Mouse (Mus musculus) forelimb bud, embryonic 11.5 days (tissue): ENCODE measurements around the gene Hamp2.
"Not testable (repeated sequence)": the region's sequence is repeated elsewhere in the genome, so short reads cannot be mapped to it uniquely, and the experiment has no call there.

Experiments
- DNase-seq: peaks from one replicate; pipeline ENCODE4 v3.0.0-alpha.2; 2012; ENCODE audit warnings: low read depth, low spot score

The Hamp2 gene

GRCm38 (mm10) chr7:30953459-30953858 is 29.0 kb upstream of the Hamp2 start:
- DNase-seq, result no peak

- no peak for DNase-seq
Observed at GRCm38 (mm10) chr7:30952441-30953265, 28.2 kb upstream of the Hamp2 start.

- DNase-seq, result not testable (repeated sequence)
Observed at GRCm38 (mm10) chr7:30949902-30950301, 25.4 kb upstream of the Hamp2 start.

GRCm38 (mm10) chr7:30945876-30946275 is 21.4 kb upstream of the Hamp2 start:
- DNase-seq, result no peak

GRCm38 (mm10) chr7:30945466-30945865 is 21.0 kb upstream of the Hamp2 start:
- not testable (repeated sequence) for DNase-seq

DNA sequence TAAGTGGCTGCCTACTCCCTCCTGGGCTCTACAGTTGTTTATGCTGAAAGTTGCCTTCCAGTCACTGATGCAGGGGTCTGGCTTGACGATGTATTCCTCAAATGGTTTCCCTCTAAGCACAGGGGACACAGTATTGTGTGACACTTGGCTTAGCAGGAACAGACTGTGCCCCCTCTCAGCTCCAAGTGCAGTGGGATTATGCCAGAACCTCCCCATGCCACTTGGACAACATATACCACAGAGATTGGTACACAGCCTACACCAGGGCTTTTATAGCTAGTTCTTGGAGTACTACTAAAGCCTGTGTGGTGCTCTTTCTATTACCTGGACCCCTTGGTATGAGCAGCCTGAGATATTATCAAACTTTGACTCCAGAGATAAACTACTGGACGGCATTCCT is 20.2 kb upstream of the Hamp2 start:
- not testable (repeated sequence) for DNase-seq

- no peak for DNase-seq
Observed at GRCm38 (mm10) chr7:30943909-30944635, 19.6 kb upstream of the Hamp2 start, which contains the start of gene Hamp. Gene Hamp, minus strand, starts transcription at chr7:30944032.

- DNase-seq, result not testable (repeated sequence)
Observed at GRCm38 (mm10) chr7:30942365-30942764, 17.9 kb upstream of the Hamp2 start.

DNA sequence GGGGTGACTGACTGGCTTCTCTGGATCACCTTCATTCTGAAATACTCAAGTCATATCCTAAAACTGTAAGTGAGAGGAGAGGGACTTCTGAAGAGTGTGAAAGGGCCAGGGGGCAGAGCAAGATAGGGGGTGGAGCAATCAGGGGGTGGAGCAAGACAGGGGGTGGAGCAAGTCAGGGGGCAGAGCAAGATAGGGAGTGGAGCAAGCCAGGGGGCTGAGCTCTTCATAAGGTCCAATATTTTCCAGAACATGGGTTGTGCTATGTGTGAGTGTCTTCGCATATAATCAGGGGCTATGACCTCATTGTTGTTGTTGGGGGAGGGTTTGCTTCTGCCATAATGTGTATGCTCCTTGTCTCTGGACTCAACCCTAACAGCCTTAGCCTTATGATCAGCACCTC is 15.6 kb upstream of the Hamp2 start:
- DNase-seq, result not testable (repeated sequence)

DNA sequence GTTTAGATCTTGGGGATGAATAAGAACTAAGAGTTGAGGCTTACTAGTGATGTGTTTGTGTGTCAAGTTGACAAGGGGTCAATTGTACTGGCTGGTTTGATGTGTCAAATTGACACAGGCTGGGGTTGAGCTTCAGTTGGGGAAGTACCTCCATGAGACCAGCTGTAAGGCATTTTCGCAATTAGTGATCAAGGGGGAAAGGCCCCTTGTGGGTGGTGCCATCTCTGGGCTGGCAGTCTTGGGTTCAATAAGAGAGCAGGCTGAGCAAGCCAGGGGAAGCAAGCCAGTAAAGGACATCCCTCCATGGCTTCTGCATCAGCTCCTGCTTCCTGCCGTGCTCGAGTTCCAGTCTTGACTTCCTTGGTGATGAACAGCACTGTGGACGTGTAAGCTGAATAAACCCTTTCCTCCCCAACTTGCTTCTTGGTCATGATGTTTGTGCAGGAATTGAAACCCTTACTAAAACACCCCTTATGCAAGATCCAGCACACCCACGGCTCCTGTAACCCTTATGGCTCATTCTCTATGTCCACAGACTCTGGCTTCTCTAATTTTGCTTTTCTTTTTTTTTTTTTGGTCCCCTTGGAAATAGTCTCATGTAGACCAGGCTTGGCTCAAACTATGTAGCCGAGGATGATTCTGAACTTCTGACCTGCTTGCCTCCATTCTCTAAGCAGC is 11.1 kb upstream of the Hamp2 start:
- DNase-seq, result not testable (repeated sequence)

DNA sequence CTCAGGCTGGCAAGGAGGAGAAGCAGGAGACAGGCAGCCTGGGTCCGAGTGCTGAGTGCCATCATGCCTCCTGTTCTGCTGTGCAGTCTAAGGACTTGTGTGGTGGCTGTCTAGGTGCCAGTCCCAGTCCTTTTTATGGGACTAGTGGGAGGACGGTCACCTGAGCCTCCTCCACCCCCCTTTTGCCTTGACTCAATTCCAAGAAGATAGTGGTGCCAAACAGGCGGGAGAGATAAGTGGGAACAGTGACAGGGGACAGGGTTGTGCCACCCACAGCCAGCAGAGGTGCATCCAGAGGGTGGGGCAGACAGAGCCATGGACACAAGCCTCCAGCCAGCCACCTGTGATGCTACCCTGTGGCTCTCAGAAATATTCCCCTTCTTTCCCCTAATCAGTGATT is 410 bp downstream of the Hamp2 start:
- DNase-seq, result no peak

GRCm38 (mm10) chr7:30922490-30922889 is 2.0 kb downstream of the Hamp2 start:
- DNase-seq, result not testable (repeated sequence)

GRCm38 (mm10) chr7:30920217-30920616 is 4.3 kb downstream of the Hamp2 start:
- no peak for DNase-seq

DNA sequence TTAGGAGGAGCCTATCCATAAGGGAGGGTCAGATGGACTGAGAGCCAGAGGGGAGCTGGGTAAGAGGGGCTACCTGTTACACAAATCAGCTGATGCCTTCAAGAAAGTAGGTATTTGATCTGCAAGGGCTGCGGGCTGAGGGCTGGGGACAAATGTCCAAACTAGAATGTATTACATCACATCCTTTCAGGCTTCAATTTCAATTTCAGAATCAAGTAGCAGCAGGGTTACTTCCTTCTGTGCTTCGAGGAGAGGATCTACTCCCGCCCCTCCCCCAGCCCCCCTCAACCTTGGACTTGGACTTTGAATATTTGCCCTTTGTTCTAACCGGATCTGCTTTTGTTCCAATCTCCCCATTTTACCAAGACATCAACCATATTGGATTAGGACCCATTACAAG is 7.3 kb downstream of the Hamp2 start:
- DNase-seq, result no peak

GRCm38 (mm10) chr7:30916713-30917112 is 7.8 kb downstream of the Hamp2 start:
- no peak for DNase-seq

- DNase-seq, result no peak
Observed at GRCm38 (mm10) chr7:30914732-30915131, 9.7 kb downstream of the Hamp2 start, which contains the start of gene Mag. Gene Mag, minus strand, starts transcription at chr7:30914873.

GRCm38 (mm10) chr7:30909773-30910172 is 14.7 kb downstream of the Hamp2 start:
- DNase-seq, result no peak

DNA sequence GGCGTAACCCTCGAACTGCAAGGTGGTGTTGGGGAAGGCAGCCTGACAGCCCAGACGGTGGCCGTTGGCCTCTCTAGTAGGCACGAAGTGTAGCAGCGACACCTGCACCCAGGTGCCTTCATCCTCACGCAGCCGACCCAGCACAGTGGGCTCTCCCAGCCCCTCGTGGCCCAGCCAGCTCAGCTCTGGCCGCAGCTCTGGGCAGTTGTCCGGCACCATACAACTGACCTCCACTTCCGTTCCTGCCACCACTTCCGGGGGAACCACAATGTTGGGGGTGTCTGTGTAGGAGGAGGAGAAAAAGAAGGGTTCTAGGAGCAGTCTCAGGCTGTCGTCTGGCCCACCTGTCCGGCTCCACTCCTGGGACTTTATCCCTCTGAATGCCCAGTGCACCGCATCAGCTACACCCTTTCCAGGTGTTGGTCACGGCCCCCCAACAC is 15.5 kb downstream of the Hamp2 start:
- DNase-seq, result no peak

DNA sequence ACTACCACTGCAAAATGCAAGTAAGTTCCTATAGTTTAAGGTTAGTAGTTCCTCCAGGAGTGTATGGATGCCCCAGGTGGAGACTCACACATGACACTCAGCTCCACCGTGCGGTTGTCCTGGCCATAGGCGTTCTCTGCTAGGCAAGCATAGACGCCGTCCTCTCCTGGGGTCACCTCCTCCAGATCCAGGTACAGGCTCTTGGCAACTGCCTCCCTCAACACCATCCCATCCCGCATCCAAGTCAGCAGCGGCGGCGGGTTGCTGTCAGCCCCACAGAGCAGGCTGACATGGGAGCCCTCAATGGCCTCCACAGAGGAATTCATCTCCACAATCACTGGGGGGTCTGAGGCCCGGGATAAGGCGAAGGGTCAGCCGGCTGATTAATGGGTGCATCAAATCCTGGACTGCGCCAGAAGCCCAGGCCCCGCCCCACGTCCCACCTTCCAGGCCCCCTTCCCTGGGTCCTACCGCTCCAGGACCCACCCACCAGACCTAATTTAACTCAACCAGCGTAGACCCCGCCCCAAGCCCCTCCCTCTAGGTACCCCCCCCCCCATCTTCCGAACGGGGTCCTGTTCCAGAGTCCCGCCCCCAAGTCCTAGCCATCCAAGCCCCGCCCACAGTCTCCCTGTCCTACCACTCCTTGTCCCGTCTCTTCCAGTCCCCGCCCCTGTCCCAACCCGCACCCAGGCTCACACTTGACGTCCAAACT is 16.0 kb downstream of the Hamp2 start:
- peak; percentile 59 for DNase-seq

GRCm38 (mm10) chr7:30904042-30904441 is 20.4 kb downstream of the Hamp2 start:
- DNase-seq, result no peak

DNA sequence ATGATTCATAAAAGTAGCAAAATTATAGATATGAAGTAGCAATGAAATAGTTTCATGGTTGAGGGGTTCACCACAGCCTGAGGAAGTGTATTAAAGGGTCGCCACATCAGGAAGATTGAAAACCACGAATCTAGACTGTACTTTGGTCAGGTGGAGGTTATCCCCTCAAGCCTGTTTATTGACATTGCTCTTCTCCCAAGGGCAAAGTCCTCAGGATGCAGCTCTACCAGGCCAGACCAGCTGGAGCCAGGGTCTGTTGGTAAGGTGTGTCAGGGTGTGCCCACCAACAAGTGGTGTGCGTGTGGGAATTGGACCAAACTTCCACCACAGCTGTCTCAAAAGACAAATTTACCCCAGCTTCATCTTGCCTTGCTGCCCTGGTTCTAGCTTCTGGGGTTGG is 29.3 kb downstream of the Hamp2 start:
- DNase-seq, result no peak
